Mouse (Mus musculus) limb, embryonic 11.5 days (tissue): ENCODE measurements around the gene Ltbp1. TPM values are rescaled to one million over a fixed set of nuclear protein-coding genes. Genes with fewer than 3 reads are reported as not detected.

Experiments used
- ATAC-seq: fragments of 200-750 bp; cut with Nextera tagmentation; 2 replicates; pipeline ENCODE4 v1.8.0; 2017; ENCODE audit warnings: low read depth; ENCODE audit not compliant: insufficient number of reproducible peaks, low FRiP score, low TSS enrichment
- DNase-seq: peaks from one replicate; pipeline ENCODE4 v3.0.0-alpha.2; 2015; ENCODE audit warnings: low spot score
- H3K27ac ChIP-seq: fragments of 300-500 bp; sonication (generic); replicated peaks from 2 replicates; pipeline ENCODE4 v1.5.1; 2014; ENCODE audit warnings: low read depth, mild to moderate bottlenecking, low read length
- H3K27me3 ChIP-seq: fragments of 300-500 bp; sonication (generic); 2 replicates; pipeline ENCODE4 v1.6.1; 2014; ENCODE audit warnings: mild to moderate bottlenecking, low read length, mixed read lengths; ENCODE audit not compliant: control insufficient read depth, insufficient read depth
- H3K36me3 ChIP-seq: fragments of 300-500 bp; sonication (generic); 2 replicates; pipeline ENCODE4 v1.6.1; 2014; ENCODE audit warnings: mild to moderate bottlenecking, low read length, moderate library complexity, mixed read lengths; ENCODE audit not compliant: control insufficient read depth, insufficient read depth
- H3K4me1 ChIP-seq: fragments of 300-500 bp; sonication (generic); 2 replicates; pipeline ENCODE4 v1.6.1; 2014; ENCODE audit warnings: low read length, mixed read lengths; ENCODE audit not compliant: control insufficient read depth, insufficient read depth
- H3K4me2 ChIP-seq: fragments of 300-500 bp; sonication (generic); 2 replicates; pipeline ENCODE4 v1.6.1; 2014; ENCODE audit warnings: low read depth, mild to moderate bottlenecking, moderate library complexity; ENCODE audit not compliant: severe bottlenecking
- H3K4me3 ChIP-seq: fragments of 300-500 bp; sonication (generic); 2 replicates; pipeline ENCODE4 v1.5.1; 2014; ENCODE audit warnings: low read depth, low read length
- H3K9ac ChIP-seq: fragments of 300-500 bp; sonication (generic); 2 replicates; pipeline ENCODE4 v1.6.1; 2014; ENCODE audit warnings: mild to moderate bottlenecking, low read length
- H3K9me3 ChIP-seq: fragments of 300-500 bp; sonication (generic); 2 replicates; pipeline ENCODE4 v1.6.1; 2016; ENCODE audit warnings: low read length; ENCODE audit not compliant: control insufficient read depth
- WGBS: fragments of 180-500 bp; shearing (Covaris S2); extraction: QIAGEN DNeasy Blood & Tissue Kit; methylation state at CpG from one replicate; pipeline ENCODE4 v1.1.7; 2014; 5-methylcytosine and 5-hydroxymethylcytosine counted together
- polyA plus RNA-seq: library from polyadenylated mRNA; unstranded; fragments of >200 nt; fragmentation: Nextera tagmentation; extraction: Ambion mirVana; gene quantifications from 2 replicates; pipeline ENCODE4 v1.2.1, GENCODE M21; 2014

Ltbp1 gene
- polyA plus RNA-seq, 1 experiment from 2014 or later = 29.8 TPM

DNA sequence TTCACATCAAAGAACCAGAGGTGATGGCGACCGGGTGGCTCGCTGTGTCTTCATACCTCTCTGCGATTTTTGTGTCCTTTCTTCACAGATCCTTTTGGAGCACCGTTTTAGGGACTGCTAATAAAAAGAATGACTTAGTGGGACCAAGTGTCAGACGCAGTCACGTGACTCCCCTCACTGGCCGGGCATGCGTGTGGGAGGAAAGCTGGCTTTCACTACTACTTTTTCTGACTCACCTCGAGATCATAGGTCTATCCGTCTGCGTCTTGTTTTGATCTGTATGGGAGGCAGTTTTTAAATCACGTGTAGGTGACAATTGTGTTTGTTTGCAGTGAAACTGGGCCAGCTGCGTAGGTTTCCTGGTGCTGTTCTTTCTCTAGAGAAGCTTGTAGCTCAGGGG is 28.0 kb downstream of the Ltbp1 start:
- H3K9ac ChIP-seq = no peak overlapping the region
- H3K9me3 ChIP-seq = no peaks in the 10 kb centered on the region
- no peak overlapping the region for H3K4me2 ChIP-seq
- 80% methylated on average over 14 of the region's 14 CpGs for WGBS
- no peak for DNase-seq
- no peaks in the 10 kb centered on the region for H3K4me1 ChIP-seq
- H3K27ac ChIP-seq = no peak overlapping the region
- H3K4me3 ChIP-seq = no peak overlapping the region
- no peaks in the 10 kb centered on the region for H3K36me3 ChIP-seq
- H3K27me3 ChIP-seq = no peaks in the 10 kb centered on the region
- no peak for ATAC-seq

- DNase-seq (no peak), ATAC-seq (no peak)
- H3K4me2 ChIP-seq = no peak overlapping the region
- WGBS = 93% methylated on average over 21 of the region's 21 CpGs
- H3K9me3 ChIP-seq = no peaks in the 10 kb centered on the region
- no peak overlapping the region for H3K4me3 ChIP-seq
- H3K36me3 ChIP-seq = no peaks in the 10 kb centered on the region
- no peak overlapping the region for H3K9ac ChIP-seq
- no peak overlapping the region for H3K27ac ChIP-seq
- H3K4me1 ChIP-seq = no peaks in the 10 kb centered on the region
- H3K27me3 ChIP-seq = no peaks in the 10 kb centered on the region
Measured at GRCm38 (mm10) chr17:75033872-75034615, 28.7 kb downstream of the Ltbp1 start.

- no peaks in the 10 kb centered on the region for H3K36me3 ChIP-seq
- no peaks in the 10 kb centered on the region for H3K27me3 ChIP-seq
- no peak for ATAC-seq
- no peak overlapping the region for H3K9ac ChIP-seq
- 83% methylated on average over 6 of the region's 6 CpGs for WGBS
- no peaks in the 10 kb centered on the region for H3K4me1 ChIP-seq
- H3K27ac ChIP-seq = no peak overlapping the region
- no peak overlapping the region for H3K4me3 ChIP-seq
- DNase-seq = no peak
- no peak overlapping the region for H3K4me2 ChIP-seq
- H3K9me3 ChIP-seq = no peaks in the 10 kb centered on the region
Measured at GRCm38 (mm10) chr17:75036881-75037280, 31.5 kb downstream of the Ltbp1 start.

DNA sequence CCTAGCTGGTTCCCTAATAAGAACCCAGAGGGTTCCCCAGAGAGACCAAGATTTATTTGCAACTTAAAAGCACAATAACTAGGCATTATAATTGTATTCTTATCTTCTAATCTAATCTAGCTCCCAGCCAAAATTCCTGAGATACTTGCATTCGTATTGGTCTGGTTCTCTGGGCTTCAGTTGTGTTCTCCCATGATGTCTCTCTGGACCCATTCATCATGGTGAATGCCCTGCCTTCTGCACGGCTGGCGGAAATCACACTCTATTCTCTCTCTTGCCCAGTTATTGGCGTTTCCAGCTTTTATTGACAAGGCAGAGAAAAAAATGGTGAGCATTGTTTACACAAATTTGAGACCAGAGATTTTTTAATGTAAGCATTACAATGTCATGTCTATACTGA is 33.6 kb downstream of the Ltbp1 start:
- Histone ChIP-seq H3K27me3 (no peaks in the 10 kb centered on the region), H3K36me3 (no peaks in the 10 kb centered on the region), H3K9me3 (no peaks in the 10 kb centered on the region), H3K27ac (no peak overlapping the region), H3K4me1 (no peaks in the 10 kb centered on the region), H3K4me3 (no peak overlapping the region), H3K9ac (no peak overlapping the region), H3K4me2 (no peak overlapping the region)
- 83% methylated on average over 4 of the region's 4 CpGs for WGBS
- ATAC-seq (no peak), DNase-seq (no peak)

- H3K4me2 ChIP-seq = no peak overlapping the region
- no peak for ATAC-seq
- H3K4me3 ChIP-seq = no peak overlapping the region
- H3K27ac ChIP-seq = no peak overlapping the region
- H3K9ac ChIP-seq = no peak overlapping the region
- H3K4me1 ChIP-seq = no peaks in the 10 kb centered on the region; the same call in 1 of the 2 replicates
- DNase-seq = no peak
- H3K9me3 ChIP-seq = no peaks in the 10 kb centered on the region
- H3K36me3 ChIP-seq = no peaks in the 10 kb centered on the region
- 69% methylated on average over 8 of the region's 8 CpGs for WGBS
- no peaks in the 10 kb centered on the region for H3K27me3 ChIP-seq
Measured at GRCm38 (mm10) chr17:75049366-75049969, 44.1 kb downstream of the Ltbp1 start.

GRCm38 (mm10) chr17:75051440-75051925 is 46.1 kb downstream of the Ltbp1 start:
- ATAC-seq (no peak), DNase-seq (no peak)
- Histone ChIP-seq H3K27ac (no peak overlapping the region), H3K9ac (no peak overlapping the region), H3K36me3 (no peaks in the 10 kb centered on the region), H3K4me3 (no peak overlapping the region), H3K27me3 (no peaks in the 10 kb centered on the region), H3K9me3 (no peaks in the 10 kb centered on the region), H3K4me2 (no peak overlapping the region), H3K4me1 (no peaks in the 10 kb centered on the region; the same call in 1 of the 2 replicates)
- WGBS = 64% methylated on average over 8 of the region's 8 CpGs

- H3K4me1 ChIP-seq = no peaks in the 10 kb centered on the region; the same call in 1 of the 2 replicates
- no peak for ATAC-seq
- no peak overlapping the region for H3K4me2 ChIP-seq
- H3K4me3 ChIP-seq = no peak overlapping the region
- no peaks in the 10 kb centered on the region for H3K27me3 ChIP-seq
- no peaks in the 10 kb centered on the region for H3K9me3 ChIP-seq
- H3K27ac ChIP-seq = no peak overlapping the region
- H3K36me3 ChIP-seq = no peaks in the 10 kb centered on the region
- DNase-seq = no peak
- 87% methylated on average over 5 of the region's 5 CpGs for WGBS
- H3K9ac ChIP-seq = no peak overlapping the region
Measured at GRCm38 (mm10) chr17:75055235-75055634, 49.9 kb downstream of the Ltbp1 start.

- no peak overlapping the region for H3K27ac ChIP-seq
- H3K36me3 ChIP-seq = no peaks in the 10 kb centered on the region
- no peaks in the 10 kb centered on the region for H3K27me3 ChIP-seq
- H3K4me1 ChIP-seq = no peaks in the 10 kb centered on the region; the same call in 1 of the 2 replicates
- H3K9me3 ChIP-seq = no peaks in the 10 kb centered on the region
- H3K4me3 ChIP-seq = no peak overlapping the region
- H3K9ac ChIP-seq = no peak overlapping the region
- no peak overlapping the region for H3K4me2 ChIP-seq
- DNase-seq (no peak), ATAC-seq (no peak)
- 90% methylated on average over 6 of the region's 6 CpGs for WGBS
Measured at GRCm38 (mm10) chr17:75055961-75056360, 50.6 kb downstream of the Ltbp1 start.
